Mouse (Mus musculus) megakaryocyte, embryonic 14.5 days (primary cell): ENCODE measurements around the gene Zmym6.

ENCODE experiments used
- FLI1 ChIP-seq: IDR thresholded peaks from 2 replicates; pipeline ENCODE4 v1.6.1; 2012; ENCODE audit warnings: low read length, inconsistent platforms, mixed read lengths
- GATA1 ChIP-seq: IDR thresholded peaks from 3 replicates; pipeline ENCODE4 v1.6.1; 2012; ENCODE audit warnings: mixed read lengths, low read length, inconsistent platforms, borderline replicate concordance

DNA sequence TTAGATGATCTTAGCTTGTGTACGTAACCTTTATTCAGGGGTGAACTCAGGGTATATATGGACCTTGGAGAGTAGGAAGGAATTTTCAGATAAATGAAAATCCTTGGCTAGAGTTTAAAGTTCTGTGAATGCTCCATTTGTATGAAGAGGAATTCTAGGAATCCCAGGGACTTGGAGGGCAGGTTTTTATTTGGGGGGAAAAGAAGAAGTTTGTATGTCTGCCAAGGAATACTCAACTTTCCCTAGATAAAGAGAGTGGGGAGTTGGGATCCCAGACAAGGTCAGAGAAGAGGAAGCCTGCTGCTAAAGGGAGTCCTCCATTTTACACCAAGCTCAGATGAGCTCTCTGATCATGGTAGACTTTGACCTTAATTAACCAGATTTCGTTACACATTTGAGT lies 5.9 kb downstream of the Zmym6 start:
- TF ChIP-seq GATA1 (no peak), FLI1 (no peak)
